Mouse (Mus musculus): ENCODE results near the gene Itpr2. TPM values are rescaled to one million over a fixed set of nuclear protein-coding genes. Genes with fewer than 3 reads are reported as not detected.
A peak's percentile ranks its signal among the peaks of the same experiment; 100 is the strongest.

Itpr2 gene
- polyA plus RNA-seq, 1 experiment from 2014 or later = 9.3 TPM

DNA sequence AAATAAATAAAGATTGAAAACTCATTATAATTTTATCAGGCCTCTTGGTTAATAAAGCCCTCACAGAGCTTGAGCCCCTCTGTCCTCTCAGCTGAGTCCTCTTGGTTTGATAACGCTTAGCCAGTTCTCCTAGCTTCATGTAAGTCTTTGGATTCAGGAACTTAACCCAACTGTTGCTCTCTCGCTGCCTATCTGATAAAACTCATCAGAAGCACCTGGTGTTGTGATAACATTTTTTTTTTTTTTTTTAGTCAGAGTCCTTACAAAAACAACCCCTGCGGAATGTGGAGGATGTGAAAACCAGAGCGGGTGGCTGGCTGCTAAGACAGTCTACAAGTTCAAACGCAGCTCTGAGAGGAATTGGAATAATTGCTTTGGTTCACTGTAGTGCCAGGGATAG lies 45.3 kb downstream of the Itpr2 start:
- Histone ChIP-seq H3K9ac (no peak overlapping the region), H3K9me3 (no peaks in the 10 kb centered on the region), H3K27ac (no peak overlapping the region), H3K4me3 (no peak overlapping the region), H3K27me3 (replicated peaks) (no peaks in the 10 kb centered on the region), H3K4me1 (peaks cover 4% of the 10 kb centered on the region; the same call in 1 of the 2 replicates), H3K4me2 (no peak overlapping the region), H3K36me3 (replicated peaks) (no peaks in the 10 kb centered on the region)
- 88% methylated on average over 5 of the region's 5 CpGs for WGBS
- ATAC-seq (replicated peaks) = no peak

- Histone ChIP-seq H3K4me2 (no peak overlapping the region), H3K9ac (no peak overlapping the region), H3K36me3 (replicated peaks) (no peaks in the 10 kb centered on the region), H3K9me3 (no peaks in the 10 kb centered on the region), H3K4me1 (peaks cover 4% of the 10 kb centered on the region; the same call in 1 of the 2 replicates), H3K27me3 (replicated peaks) (no peaks in the 10 kb centered on the region), H3K27ac (no peak overlapping the region), H3K4me3 (no peak overlapping the region)
- 87% methylated on average over 10 of the region's 10 CpGs for WGBS
- ATAC-seq (replicated peaks) = no peak
Measured at GRCm38 (mm10) chr6:146454520-146455511, 47.2 kb downstream of the Itpr2 start.

GRCm38 (mm10) chr6:146452474-146452873 lies 49.5 kb downstream of the Itpr2 start:
- WGBS = 95% methylated on average over 16 of the region's 16 CpGs
- H3K27me3 ChIP-seq (replicated peaks) = no peaks in the 10 kb centered on the region

GRCm38 (mm10) chr6:146446032-146446704 lies 55.9 kb downstream of the Itpr2 start:
- H3K27me3 ChIP-seq (replicated peaks) = no peaks in the 10 kb centered on the region
- H3K9me3 ChIP-seq = no peaks in the 10 kb centered on the region
- H3K4me3 ChIP-seq = no peak overlapping the region
- no peaks in the 10 kb centered on the region for H3K36me3 ChIP-seq (replicated peaks)
- no peak overlapping the region for H3K4me2 ChIP-seq
- H3K4me1 ChIP-seq = no peaks in the 10 kb centered on the region
- peak; percentile 73; the same call in 1 of the 2 replicates for ATAC-seq (replicated peaks)
- 82% methylated on average over 11 of the region's 11 CpGs for WGBS
- no peak overlapping the region for H3K9ac ChIP-seq
- H3K27ac ChIP-seq = no peak overlapping the region

More at GRCm38 (mm10) chr6:146452474-146452873, 49.5 kb downstream of the Itpr2 start:
- Histone ChIP-seq H3K4me2 (no peak overlapping the region), H3K4me1 (no peaks in the 10 kb centered on the region), H3K4me3 (no peak overlapping the region), H3K9me3 (no peaks in the 10 kb centered on the region), H3K9ac (no peak overlapping the region), H3K27ac (no peak overlapping the region), H3K36me3 (replicated peaks) (no peaks in the 10 kb centered on the region)
- no peak for ATAC-seq (replicated peaks)

DNA sequence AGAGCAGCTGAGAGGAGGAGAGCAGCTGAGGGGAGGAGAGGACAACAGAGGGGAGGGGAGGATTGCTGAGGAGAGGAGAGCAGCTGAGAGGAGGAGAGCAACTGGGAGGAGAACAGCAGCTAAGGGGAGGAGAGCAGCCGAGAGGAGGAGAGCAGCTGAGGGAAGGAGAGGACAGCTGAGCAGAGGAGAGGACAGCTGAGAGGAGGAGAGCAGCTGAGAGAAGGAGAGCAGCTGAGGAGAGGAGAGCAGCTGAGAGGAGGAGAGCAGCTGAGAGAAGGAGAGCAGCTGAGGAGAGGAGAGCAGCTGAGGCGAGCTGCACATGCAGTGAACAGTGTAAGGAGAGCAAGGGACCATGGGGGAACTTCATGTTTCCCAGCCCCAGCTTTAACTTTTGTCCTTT lies 62.2 kb downstream of the Itpr2 start:
- H3K4me3 ChIP-seq = no peak overlapping the region
- 58% methylated on average over 2 of the region's 2 CpGs for WGBS
- no peak overlapping the region for H3K9ac ChIP-seq
- ATAC-seq (replicated peaks) = no peak
- no peak overlapping the region for H3K27ac ChIP-seq
- H3K4me1 ChIP-seq = 0 out of 2 replicates have a peak, but pooled peaks cover 2% of the 10 kb centered on the region
- no peaks in the 10 kb centered on the region for H3K36me3 ChIP-seq (replicated peaks)
- no peaks in the 10 kb centered on the region for H3K9me3 ChIP-seq
- H3K27me3 ChIP-seq (replicated peaks) = no peaks in the 10 kb centered on the region
- no peak overlapping the region for H3K4me2 ChIP-seq

DNA sequence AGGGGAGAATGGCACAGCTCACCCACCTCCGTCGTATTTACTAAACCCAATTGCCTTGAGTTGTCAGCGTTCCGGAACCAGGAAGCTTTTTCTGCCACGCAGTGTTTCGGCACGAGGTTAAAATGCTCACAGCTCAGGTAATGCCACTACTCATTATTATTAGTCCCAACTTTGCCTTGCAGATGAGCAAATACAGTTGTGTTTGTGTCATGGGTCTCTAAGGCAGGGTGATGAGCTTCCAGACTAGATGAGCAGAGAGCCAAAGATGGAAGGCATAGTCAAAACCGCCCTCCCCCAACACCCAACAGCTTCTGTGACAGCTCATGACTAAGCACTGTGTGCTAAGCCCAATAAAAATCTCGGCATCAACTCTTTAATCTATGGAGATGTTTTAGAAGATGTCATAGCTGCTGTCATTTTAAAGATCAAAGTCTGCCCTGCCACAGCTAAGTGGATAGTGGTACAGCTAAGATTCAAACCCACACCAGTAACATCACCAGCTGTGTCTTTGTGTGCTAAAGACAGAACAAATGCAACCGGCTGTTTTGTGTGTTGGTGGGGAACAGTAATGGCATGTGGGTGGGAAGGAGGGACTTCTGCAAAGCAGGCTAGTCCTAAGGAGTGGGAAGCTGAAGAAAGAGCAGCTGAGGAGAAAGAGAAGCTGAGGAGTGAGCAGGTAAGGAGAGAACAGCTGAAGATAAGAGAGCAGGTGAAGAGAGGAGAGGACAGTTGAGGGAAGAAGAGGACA lies 62.8 kb downstream of the Itpr2 start:
- ATAC-seq (replicated peaks) = no peak
- H3K27me3 ChIP-seq (replicated peaks) = no peaks in the 10 kb centered on the region
- WGBS = 79% methylated on average over 10 of the region's 10 CpGs
- no peak overlapping the region for H3K27ac ChIP-seq
- H3K36me3 ChIP-seq (replicated peaks) = no peaks in the 10 kb centered on the region
- no peaks in the 10 kb centered on the region for H3K9me3 ChIP-seq
- no peak overlapping the region for H3K9ac ChIP-seq
- H3K4me1 ChIP-seq = 0 out of 2 replicates have a peak, but pooled peaks cover 2% of the 10 kb centered on the region
- H3K4me3 ChIP-seq = no peak overlapping the region
- H3K4me2 ChIP-seq = no peak overlapping the region

GRCm38 (mm10) chr6:146438057-146438456 lies 64.0 kb downstream of the Itpr2 start:
- Histone ChIP-seq H3K27me3 (replicated peaks) (no peaks in the 10 kb centered on the region), H3K9me3 (no peaks in the 10 kb centered on the region), H3K9ac (no peak overlapping the region), H3K4me1 (0 out of 2 replicates have a peak, but pooled peaks cover 2% of the 10 kb centered on the region), H3K4me3 (no peak overlapping the region), H3K27ac (no peak overlapping the region), H3K36me3 (replicated peaks) (no peaks in the 10 kb centered on the region), H3K4me2 (no peak overlapping the region)
- no peak for ATAC-seq (replicated peaks)
- 87% methylated on average over 7 of the region's 7 CpGs for WGBS

GRCm38 (mm10) chr6:146436916-146437496 lies 65.0 kb downstream of the Itpr2 start:
- peak; percentile 87 for ATAC-seq (replicated peaks)
- H3K27me3 ChIP-seq (replicated peaks) = no peaks in the 10 kb centered on the region
- peak overlapping the region; percentile 19; the same call in 1 of the 2 replicates for H3K27ac ChIP-seq
- H3K4me1 ChIP-seq = 0 out of 2 replicates have a peak, but pooled peaks cover 2% of the 10 kb centered on the region
- no peak overlapping the region for H3K4me3 ChIP-seq
- 46% methylated on average over 12 of the region's 12 CpGs for WGBS
- no peak overlapping the region for H3K4me2 ChIP-seq
- no peaks in the 10 kb centered on the region for H3K36me3 ChIP-seq (replicated peaks)
- H3K9ac ChIP-seq = no peak overlapping the region
- H3K9me3 ChIP-seq = no peaks in the 10 kb centered on the region

GRCm38 (mm10) chr6:146434217-146434616 lies 67.8 kb downstream of the Itpr2 start:
- Histone ChIP-seq H3K27me3 (replicated peaks) (no peaks in the 10 kb centered on the region), H3K4me1 (0 out of 2 replicates have a peak, but pooled peaks cover 2% of the 10 kb centered on the region), H3K9me3 (no peaks in the 10 kb centered on the region), H3K4me2 (no peak overlapping the region), H3K27ac (no peak overlapping the region), H3K4me3 (no peak overlapping the region), H3K9ac (no peak overlapping the region), H3K36me3 (replicated peaks) (no peaks in the 10 kb centered on the region)
- no peak for ATAC-seq (replicated peaks)
- 95% methylated on average over 2 of the region's 2 CpGs for WGBS

GRCm38 (mm10) chr6:146432218-146432865 lies 69.7 kb downstream of the Itpr2 start:
- Histone ChIP-seq H3K27me3 (replicated peaks) (no peaks in the 10 kb centered on the region), H3K9me3 (no peaks in the 10 kb centered on the region), H3K4me1 (no peaks in the 10 kb centered on the region), H3K4me2 (no peak overlapping the region), H3K36me3 (replicated peaks) (no peaks in the 10 kb centered on the region), H3K9ac (no peak overlapping the region), H3K4me3 (no peak overlapping the region), H3K27ac (no peak overlapping the region)
- no peak for ATAC-seq (replicated peaks)
- 82% methylated on average over 8 of the region's 8 CpGs for WGBS

DNA sequence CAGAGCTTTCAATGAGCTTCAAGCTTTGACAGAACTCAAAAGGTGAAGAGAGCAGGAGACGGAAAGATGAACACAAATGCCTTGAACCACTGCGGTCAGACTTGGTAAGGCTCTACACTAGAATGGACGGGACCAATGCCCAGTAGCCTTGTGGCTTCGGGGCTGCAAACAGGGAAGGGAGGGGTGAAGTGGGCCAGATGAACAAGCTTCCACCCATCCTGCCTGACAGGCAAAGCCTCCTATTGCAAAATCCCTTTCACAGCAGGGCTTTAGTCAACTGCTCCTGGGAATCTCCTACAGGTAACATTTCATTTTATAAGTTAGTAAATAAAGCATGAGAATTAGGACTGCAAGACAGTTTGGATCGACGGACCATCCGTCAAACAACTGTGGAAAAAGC lies 70.2 kb downstream of the Itpr2 start:
- no peaks in the 10 kb centered on the region for H3K27me3 ChIP-seq (replicated peaks)
- H3K9me3 ChIP-seq = no peaks in the 10 kb centered on the region
- H3K27ac ChIP-seq = no peak overlapping the region
- H3K4me1 ChIP-seq = no peaks in the 10 kb centered on the region
- ATAC-seq (replicated peaks) = no peak
- no peaks in the 10 kb centered on the region for H3K36me3 ChIP-seq (replicated peaks)
- no peak overlapping the region for H3K4me3 ChIP-seq
- WGBS = 88% methylated on average over 7 of the region's 7 CpGs
- H3K9ac ChIP-seq = no peak overlapping the region
- H3K4me2 ChIP-seq = no peak overlapping the region

All from midbrain, embryonic 15.5 days (tissue).